Mouse (Mus musculus) frontal cortex, adult (tissue): Measurements from ENCODE around the gene Agps.

ENCODE experiments used
- ATAC-seq: cut with Nextera tagmentation; 2 replicates; pipeline ENCODE4 v1.9.2; 2017; ENCODE audit warnings: mild to moderate bottlenecking, moderate library complexity, mixed read lengths; ENCODE audit not compliant: low TSS enrichment

Agps gene

GRCm38 (mm10) chr2:75828931-75829610 lies 2.9 kb upstream of the Agps start:
- no peak for ATAC-seq

DNA sequence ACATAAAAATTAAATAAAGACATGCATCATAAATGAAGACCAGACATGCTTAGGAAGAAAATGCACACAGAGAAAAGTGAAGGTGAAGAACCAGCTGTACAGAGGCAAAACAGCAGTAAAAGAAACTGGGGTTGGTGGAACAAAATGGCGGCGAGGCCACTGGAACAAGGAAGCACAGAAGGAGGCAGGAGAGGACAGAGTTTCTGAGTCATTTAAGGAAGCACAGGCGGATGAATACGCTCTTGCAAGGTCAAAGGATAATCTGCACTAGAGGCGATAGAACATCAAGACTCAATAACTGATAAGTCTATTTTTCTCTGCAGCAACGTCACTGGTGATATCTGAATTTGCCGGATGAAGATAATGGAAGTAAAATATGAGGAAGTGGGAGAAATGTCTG lies 1.7 kb upstream of the Agps start:
- ATAC-seq = no peak

DNA sequence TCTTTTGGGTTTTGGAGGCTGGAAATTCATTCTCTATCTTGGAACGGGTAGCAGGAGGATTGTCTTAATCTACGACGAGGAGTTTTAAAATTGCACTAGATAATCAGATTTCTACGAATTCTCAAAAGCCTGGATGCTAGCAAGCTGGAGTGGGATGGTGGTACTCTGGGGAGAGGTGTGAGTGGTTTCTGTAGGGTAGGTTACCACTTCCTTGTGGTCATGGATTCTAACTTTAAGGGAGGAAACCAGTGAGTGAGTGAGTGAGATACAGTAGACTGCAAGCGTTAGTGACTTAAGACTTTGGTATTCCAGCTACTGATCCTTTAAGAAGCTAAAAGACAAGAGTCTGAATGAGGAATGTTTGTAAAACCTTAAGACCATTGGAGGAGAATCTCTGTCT lies 804 bp downstream of the Agps start:
- 0 out of 2 replicates have a peak, but pooled peaks have one; percentile 1 for ATAC-seq

DNA sequence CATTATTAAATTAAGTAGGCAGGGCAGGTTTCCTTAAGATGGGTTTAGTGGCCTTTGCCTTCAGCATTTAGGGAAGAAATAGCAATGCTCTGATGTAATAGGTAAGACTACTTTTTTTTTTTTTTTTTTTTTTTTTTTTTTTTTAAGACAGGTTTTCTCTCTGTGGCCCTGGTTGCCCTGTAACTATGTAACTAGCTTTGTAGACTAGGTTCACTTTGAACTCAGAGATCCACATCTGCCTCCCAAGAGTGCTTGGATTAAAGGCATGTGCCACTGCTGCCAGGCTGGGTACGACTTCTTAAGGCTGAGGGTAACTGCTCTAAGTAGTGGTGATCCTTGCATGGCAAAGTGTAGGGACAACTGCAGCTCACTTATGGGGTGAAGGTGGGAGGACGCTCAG lies 2.5 kb downstream of the Agps start:
- ATAC-seq = no peak

GRCm38 (mm10) chr2:75842302-75842701 lies 10.3 kb downstream of the Agps start:
- no peak for ATAC-seq

DNA sequence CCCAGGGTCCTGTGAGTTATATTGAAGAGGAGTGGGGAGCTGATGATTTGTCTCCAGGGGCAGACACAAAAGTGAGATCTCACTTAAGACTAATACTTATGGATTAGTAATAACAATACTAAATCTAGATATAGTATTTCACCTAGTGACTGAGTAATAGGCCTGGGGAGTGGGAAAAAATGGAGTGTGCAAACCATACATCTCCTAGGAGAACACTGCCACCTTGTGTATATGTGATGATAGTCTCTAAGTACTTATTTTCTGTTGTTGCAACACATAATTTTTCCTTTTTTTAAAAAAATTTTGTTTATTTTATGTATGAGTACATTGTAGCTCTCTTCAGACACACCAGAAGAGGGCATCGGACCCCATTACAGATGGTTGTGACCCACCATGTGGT lies 15.7 kb downstream of the Agps start:
- no peak for ATAC-seq

- ATAC-seq = no peak
These were observed 20.5 kb downstream of the Agps start for GRCm38 (mm10) chr2:75852483-75852882.

DNA sequence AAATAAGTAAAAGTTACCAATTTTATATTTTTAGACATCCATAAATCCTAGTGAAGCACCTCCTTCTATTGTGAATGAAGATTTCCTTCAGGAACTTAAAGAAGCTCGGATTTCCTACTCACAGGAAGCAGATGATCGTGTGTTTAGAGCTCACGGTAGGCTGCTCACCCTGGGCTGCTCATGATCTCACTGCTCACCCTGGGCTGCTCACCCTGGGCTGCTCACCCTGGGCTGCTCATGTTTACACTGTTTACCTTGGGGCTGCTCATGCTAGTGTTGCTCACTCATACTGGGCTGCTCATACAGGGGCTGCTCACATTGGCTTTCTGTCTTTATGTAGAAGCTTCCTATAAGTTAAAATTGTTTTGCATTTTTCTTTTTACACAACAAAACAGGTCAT lies 22.2 kb downstream of the Agps start:
- no peak for ATAC-seq

DNA sequence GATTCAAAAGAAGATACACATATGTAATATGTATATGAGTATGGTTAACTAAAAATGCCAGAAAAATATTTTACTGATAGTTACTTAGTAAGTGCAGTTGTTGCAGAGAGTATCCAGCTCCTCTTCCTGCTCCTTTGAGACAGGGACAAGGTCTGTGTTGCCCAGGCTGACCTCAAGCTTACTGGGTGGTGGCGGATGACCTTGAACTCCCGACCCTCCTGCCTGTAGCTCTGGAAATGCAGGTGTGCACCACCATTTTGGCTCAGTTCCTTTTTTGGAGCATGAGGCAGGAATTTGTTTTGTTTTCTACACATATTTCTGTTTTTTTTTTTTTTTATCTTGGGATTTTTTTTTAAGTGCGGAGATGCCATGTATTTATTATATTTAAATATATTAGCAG lies 29.1 kb downstream of the Agps start:
- ATAC-seq = no peak

- ATAC-seq = no peak
These were observed 37.6 kb downstream of the Agps start for GRCm38 (mm10) chr2:75869604-75870003.

DNA sequence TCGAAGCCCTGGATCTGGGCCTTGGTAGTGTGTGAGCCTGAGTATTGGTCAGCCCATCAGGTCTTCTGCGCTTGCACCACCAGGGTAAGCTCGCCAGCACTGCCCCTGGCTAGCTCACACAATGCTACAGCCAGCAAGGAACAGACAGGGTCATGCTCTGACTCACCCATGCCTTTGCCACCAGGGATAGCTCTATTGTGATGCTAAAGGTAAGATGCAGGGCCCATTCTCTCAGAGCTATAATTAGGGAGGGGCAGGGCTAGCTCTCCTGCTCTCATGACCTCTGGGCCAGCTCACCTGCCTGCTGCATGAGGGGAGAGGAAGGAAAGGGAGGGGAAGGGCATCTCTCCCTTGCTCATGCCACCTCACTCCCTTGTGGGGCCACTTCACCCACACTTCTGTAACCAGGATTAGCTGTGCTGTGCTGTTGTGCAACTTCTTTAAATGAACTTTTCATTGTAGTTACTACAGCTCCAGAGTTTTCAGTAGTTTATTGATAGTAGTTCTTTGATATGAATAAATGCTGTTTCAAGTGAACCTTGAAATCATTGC lies 42.1 kb downstream of the Agps start:
- ATAC-seq = no peak

DNA sequence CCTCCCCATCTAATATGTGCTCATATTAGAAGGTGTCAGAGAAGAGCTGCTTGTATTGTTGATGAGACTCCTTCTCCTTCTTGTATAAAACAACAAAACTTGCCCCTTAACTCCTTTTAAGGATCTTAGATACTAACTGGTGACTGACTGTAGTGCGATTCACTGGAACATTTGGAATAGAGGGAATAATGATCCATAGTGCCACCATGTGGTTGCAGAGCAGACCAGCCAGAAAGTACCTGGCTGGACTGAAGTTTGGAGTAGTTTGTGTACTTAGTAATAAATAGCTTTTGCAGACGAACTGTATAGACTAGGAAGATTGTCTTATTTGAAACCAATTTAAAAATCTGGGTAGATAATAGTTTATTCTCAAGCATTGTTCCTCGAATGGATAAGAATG lies 47.8 kb downstream of the Agps start:
- peak; percentile 86 for ATAC-seq

DNA sequence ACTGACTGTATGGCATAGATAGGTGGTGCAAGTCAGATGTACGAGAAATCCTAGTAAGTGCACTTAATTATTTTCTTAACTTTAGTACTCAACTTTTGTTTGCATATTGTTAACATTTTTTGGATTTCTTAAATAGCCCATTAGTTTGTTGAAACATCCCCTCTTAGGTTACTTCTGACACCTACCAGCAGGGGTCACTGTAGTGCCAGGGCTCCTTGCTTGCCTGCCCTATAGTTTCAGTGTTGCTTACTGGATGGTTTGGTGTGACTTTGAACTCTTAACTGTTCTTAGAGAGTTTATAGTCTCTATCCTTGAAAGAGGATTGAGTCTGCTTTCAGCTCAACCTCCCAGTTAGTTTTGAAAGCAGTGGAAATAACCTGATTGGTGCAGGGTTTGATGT lies 51.6 kb downstream of the Agps start:
- ATAC-seq = peak; percentile 78

DNA sequence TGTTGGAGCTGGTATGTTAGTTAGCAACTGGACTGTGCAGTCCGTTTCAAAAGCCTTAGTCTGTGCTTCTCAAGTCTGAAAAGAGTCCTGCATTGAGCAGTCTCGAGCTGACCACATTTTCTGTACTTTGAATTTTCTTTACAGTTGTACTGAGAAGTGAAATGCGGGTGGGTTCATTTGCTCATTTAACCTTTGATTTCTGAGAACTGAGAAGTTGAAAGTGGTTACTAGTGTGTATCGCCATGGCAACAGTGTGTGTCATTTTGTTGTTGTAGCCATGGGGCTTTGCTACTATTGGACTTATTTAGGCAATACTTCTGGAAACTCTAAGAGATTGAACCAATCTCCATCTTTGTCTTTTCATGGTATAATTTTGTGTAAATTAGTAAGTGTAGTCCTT lies 60.0 kb downstream of the Agps start:
- no peak for ATAC-seq

GRCm38 (mm10) chr2:75895711-75896110 lies 63.7 kb downstream of the Agps start:
- ATAC-seq = no peak

DNA sequence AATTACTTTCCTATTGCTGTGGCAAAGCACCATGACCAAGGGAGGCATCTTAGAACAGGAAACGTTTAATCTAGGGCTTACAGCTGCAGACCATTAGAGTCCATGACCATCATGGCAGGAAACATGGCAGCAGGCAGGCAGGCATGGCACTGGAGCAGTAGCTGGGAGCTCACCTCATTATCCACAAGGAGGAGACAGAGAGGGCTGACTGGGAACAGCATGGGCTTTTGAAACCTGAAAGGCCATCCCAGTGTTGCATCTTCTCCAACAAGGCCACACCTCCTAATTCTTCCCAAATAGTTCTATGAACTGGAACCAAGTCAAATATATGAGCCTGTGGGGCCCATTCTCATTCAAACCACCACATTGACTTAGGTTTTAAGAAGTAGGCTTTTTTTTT lies 68.3 kb downstream of the Agps start:
- ATAC-seq = no peak

DNA sequence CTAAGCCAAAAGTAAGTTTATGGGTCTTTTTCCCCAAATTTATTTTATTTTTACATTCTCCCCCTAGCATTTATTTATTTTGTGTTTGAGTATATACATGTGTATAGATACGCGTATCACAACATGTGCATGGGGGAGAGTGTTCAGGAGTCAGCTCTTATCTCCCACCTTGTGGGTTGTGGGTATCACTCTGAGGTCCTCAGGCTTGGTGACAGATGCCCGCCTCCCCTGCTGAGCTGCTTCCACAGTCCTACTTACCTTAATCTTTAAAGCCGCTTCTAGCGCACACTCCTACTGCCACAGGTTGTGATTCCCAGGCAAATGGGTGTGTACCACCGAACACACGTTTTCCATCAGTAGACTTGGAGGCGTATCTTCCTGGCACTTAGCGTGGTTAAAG lies 69.9 kb downstream of the Agps start:
- ATAC-seq = no peak

- ATAC-seq = no peak
These were observed 75.2 kb downstream of the Agps start for GRCm38 (mm10) chr2:75907142-75907541.

GRCm38 (mm10) chr2:75915040-75915439 lies 83.1 kb downstream of the Agps start:
- ATAC-seq = no peak

- no peak for ATAC-seq
These were observed 91.9 kb downstream of the Agps start for GRCm38 (mm10) chr2:75923807-75924340.

GRCm38 (mm10) chr2:75926061-75926460 lies 94.1 kb downstream of the Agps start:
- no peak for ATAC-seq

DNA sequence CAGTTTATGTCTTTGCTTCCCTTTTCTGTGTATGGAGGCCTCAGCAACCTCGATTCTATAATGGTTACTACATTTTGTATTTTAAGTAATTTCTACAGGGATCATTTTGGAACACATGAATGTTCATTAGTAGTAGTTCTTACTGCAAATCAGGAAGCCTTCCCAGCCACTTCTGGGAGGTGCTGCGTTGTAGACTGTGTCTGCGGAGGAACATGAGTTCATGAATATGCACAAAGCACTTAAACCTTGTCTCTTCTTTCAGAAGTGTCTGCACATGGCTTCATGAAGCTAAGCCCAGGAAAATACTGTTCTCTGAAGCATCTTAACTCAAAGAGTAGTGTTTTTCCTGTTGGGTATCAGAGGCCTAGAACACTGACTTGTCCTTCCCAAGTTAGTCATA lies 96.0 kb downstream of the Agps start:
- peak; percentile 70 for ATAC-seq

- ATAC-seq = no peak
These were observed 97.2 kb downstream of the Agps start for GRCm38 (mm10) chr2:75929141-75929540.
